Mouse (Mus musculus) adrenal gland, postnatal 10 days (tissue): ENCODE measurements around the gene Ninj2. TPM values are rescaled to one million over a fixed set of nuclear protein-coding genes. Genes with fewer than 3 reads are reported as not detected.

Experiments used
- total RNA-seq, 2 experiments: library from RNA; stranded (reverse); gene quantifications; 2 replicates each; pipeline ENCODE4 v1.2.3; 2021

Ninj2 gene
- total RNA-seq, 2 experiments from 2014 or later = not detected

Other genes with a start within 250 kb of the Ninj2 start
- 10 to 100 TPM; 19.3 to 24.1 TPM for gene Erc1, start 245.2 kb upstream of the Ninj2 start, total RNA-seq
- 10 to 100 TPM; 13.0 to 19.4 TPM for gene Rad52, start 190.7 kb upstream of the Ninj2 start, total RNA-seq
- 100 to 1,000 TPM; 140 to 185 TPM for gene Wnk1, start 54.7 kb upstream of the Ninj2 start, total RNA-seq
- gene D330020A13Rik, start 201.0 kb downstream of the Ninj2 start, total RNA-seq = under 1 TPM; 0.24 to 0.27 TPM
- 1 to 10 TPM; 3.7 to 4.6 TPM for gene B4galnt3, start 201.2 kb downstream of the Ninj2 start, total RNA-seq